Mouse (Mus musculus): ENCODE measurements around the gene Knstrn.

GRCm38 (mm10) chr2:118805756-118806155 lies 8.0 kb upstream of the Knstrn start:
- TF ChIP-seq PAX5 (IDR thresholded peaks at IDR 0.05; ENCODE audit: low read length) (no peak), CTCF (conservative IDR thresholded peaks at IDR 0.05 in 1 of 2, IDR thresholded peaks at IDR 0.05 in 1 of 2; ENCODE audit: low read depth in 2 of 2, low read length in 2 of 2) (no peak), NRF1 (IDR thresholded peaks at IDR 0.05; ENCODE audit: low read depth, low read length) (no peak), ELF1 (IDR thresholded peaks at IDR 0.05; ENCODE audit: low read depth, low read length) (no peak), ZNF384 (IDR thresholded peaks at IDR 0.05; ENCODE audit: low read depth, low read length) (no peak), POLR2A (IDR thresholded peaks at IDR 0.05; ENCODE audit: low read depth, low read length) (no peak), MAZ (IDR thresholded peaks at IDR 0.05; ENCODE audit: low read depth, low read length) (no peak), EP300 (IDR thresholded peaks at IDR 0.05; ENCODE audit: low read length) (no peak), MAFK (IDR thresholded peaks at IDR 0.05; ENCODE audit: insufficient replicate concordance, low read length) (no peak), MEF2A (IDR thresholded peaks at IDR 0.05; ENCODE audit: borderline replicate concordance, low read depth, low read length) (no peak), MYC (IDR thresholded peaks at IDR 0.05; ENCODE audit: low read depth, low read length) (no peak), ZMIZ1 (IDR thresholded peaks at IDR 0.05; ENCODE audit: low read depth, low read length) (no peak)

Data from CH12.LX (cell line).